Mouse (Mus musculus): Measurements from ENCODE around the gene Nprl3.
"Not testable (repeated sequence)": the region's sequence is repeated elsewhere in the genome, so short reads cannot be mapped to it uniquely, and the experiment has no call there.

Nprl3 gene

GRCm38 (mm10) chr11:32225222-32226104, 42.0 kb downstream of the Nprl3 start:
- peak in 1 of 2 experiments; percentile 28 for DNase-seq (ENCODE audit: low spot score in 2 of 2)

- DNase-seq (ENCODE audit: low spot score in 2 of 2) = peak; percentile 79 to 88
Measured at GRCm38 (mm10) chr11:32224468-32225139, 42.9 kb downstream of the Nprl3 start.

- no peak for DNase-seq (ENCODE audit: low spot score in 2 of 2)
Measured at GRCm38 (mm10) chr11:32223297-32223967, 44.1 kb downstream of the Nprl3 start.

- no peak for DNase-seq (ENCODE audit: low spot score in 2 of 2)
Measured at GRCm38 (mm10) chr11:32222570-32223194, 44.8 kb downstream of the Nprl3 start.

GRCm38 (mm10) chr11:32221951-32222409, 45.5 kb downstream of the Nprl3 start, which contains the start of gene Rhbdf1:
TSS of gene Rhbdf1 (minus strand) at chr11:32222300.
- DNase-seq (ENCODE audit: low spot score in 2 of 2) = peak; percentile 60 to 64

GRCm38 (mm10) chr11:32221225-32221950, 46.1 kb downstream of the Nprl3 start:
- peak; percentile 64 to 69 for DNase-seq (ENCODE audit: low spot score in 2 of 2)

GRCm38 (mm10) chr11:32220607-32221224, 46.8 kb downstream of the Nprl3 start:
- DNase-seq (ENCODE audit: low spot score in 2 of 2) = no peak

- no peak for DNase-seq (ENCODE audit: low spot score in 2 of 2)
Measured at GRCm38 (mm10) chr11:32219287-32219686, 48.2 kb downstream of the Nprl3 start.

- DNase-seq (ENCODE audit: low spot score in 2 of 2) = no peak
Measured at GRCm38 (mm10) chr11:32218501-32219050, 48.9 kb downstream of the Nprl3 start.

GRCm38 (mm10) chr11:32216851-32217250, 50.7 kb downstream of the Nprl3 start:
- peak in 1 of 2 experiments; percentile 63 for DNase-seq (ENCODE audit: low spot score in 2 of 2)

GRCm38 (mm10) chr11:32215372-32216162, 51.9 kb downstream of the Nprl3 start:
- DNase-seq (ENCODE audit: low spot score in 2 of 2) = no peak

- DNase-seq (ENCODE audit: low spot score in 2 of 2) = no peak
Measured at GRCm38 (mm10) chr11:32210623-32211022, 56.9 kb downstream of the Nprl3 start.

- peak; percentile 91 to 96 for DNase-seq (ENCODE audit: low spot score in 2 of 2)
Measured at GRCm38 (mm10) chr11:32205058-32205873, 62.2 kb downstream of the Nprl3 start, which contains the start of gene Snrnp25. TSS of gene Snrnp25 (plus strand) at chr11:32205415.

- no peak for DNase-seq (ENCODE audit: low spot score in 2 of 2)
Measured at GRCm38 (mm10) chr11:32201922-32202685, 65.4 kb downstream of the Nprl3 start.

GRCm38 (mm10) chr11:32200992-32201391, 66.5 kb downstream of the Nprl3 start:
- not testable (repeated sequence) for DNase-seq (ENCODE audit: low spot score in 2 of 2)

GRCm38 (mm10) chr11:32200075-32200601, 67.4 kb downstream of the Nprl3 start, which contains the start of gene Il9r:
TSS of gene Il9r (minus strand) at chr11:32200279.
- no peak for DNase-seq (ENCODE audit: low spot score in 2 of 2)

- no peak for DNase-seq (ENCODE audit: low spot score in 2 of 2)
Measured at GRCm38 (mm10) chr11:32199230-32199629, 68.3 kb downstream of the Nprl3 start.

All from urinary bladder, postnatal 36 days (tissue).